In the genomic region with DNA sequence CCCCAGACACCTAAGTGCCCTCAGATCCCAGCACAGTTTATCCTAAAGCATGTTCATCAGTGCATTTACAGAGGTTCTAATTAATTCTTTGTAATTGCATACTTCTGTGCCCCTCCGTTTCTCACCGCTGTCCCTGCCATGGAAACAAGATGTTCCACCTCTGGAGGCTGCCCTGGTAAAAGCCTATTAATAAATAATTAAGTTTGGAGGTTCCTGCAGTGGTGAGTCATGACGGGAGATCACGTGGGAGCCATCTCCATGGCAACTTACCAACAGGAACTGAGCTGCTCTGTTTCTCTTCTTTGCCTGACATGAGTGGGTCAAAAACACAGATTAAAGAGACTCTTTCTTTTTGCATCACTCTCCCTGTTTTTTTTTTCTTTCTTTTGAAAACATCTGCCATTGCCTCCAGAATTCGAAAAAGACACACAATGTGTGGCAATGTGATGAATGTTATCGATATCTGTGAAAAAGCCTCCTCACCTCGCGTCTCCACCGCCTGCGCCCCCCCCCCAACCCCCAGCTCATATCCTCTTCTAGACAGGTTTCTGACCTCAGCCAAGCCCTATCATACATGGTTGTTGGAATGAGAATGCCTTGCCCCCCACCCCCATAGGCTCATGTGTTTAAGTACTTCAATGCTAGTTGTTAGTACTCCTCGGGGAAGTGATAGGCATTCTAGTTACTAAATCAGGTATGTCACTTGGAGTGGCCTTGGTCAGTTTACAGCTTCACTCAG, we compare ENCODE assay signal across 9 mouse cellular contexts.
DNase-seq lines count a peak whose midpoint lies in the region; ATAC-seq and TF ChIP-seq lines count a peak whose summit lies in the region.
"Had no signal": no experiment of that assay in that cellular context is flagged by ENCODE, and none has a peak within 500 bp of the region (broad histone marks: within the 10 kb centered on the region; RNA-seq: fewer than 3 reads in every experiment).

No protein-coding gene starts in this region.

- no peak overlapping the region for H3K4me2 ChIP-seq in lung, postnatal 0 days (replicated peaks; ENCODE audit: low read depth, low read length)
- peak overlapping the region; percentile 42 for H3K4me2 ChIP-seq in forebrain, embryonic 13.5 days
- H3K4me2 ChIP-seq: heart, embryonic 15.5 days had no signal

- TF ChIP-seq EP300 in lung, postnatal 0 days (IDR thresholded peaks at IDR 0.05): no peak

- DNase-seq in lung, postnatal 0 days (ENCODE audit: low spot score): peak; percentile 11
- no peak for DNase-seq in lung, postnatal 25 days (ENCODE audit: low spot score)
- DNase-seq in kidney, adult 8-10 months: peak; percentile 4 to 42
- peak; percentile 77 to 78 for DNase-seq in left cerebral cortex, postnatal 14 days (ENCODE audit: low spot score in 2 of 2)
- DNase-seq in right cerebral cortex, postnatal 14 days: peak; percentile 29
- DNase-seq in spleen, adult 18-20 months: no peak

- intact Hi-C loops in left cerebral cortex, postnatal 14 days (cut with DNase I): no loop called here

- H3K27me3 ChIP-seq in lung, postnatal 0 days (replicated peaks; ENCODE audit: insufficient read depth, low read length): no peaks in the 10 kb centered on the region
- no peaks in the 10 kb centered on the region for H3K27me3 ChIP-seq in forebrain, embryonic 13.5 days
- H3K27me3 ChIP-seq: heart, embryonic 15.5 days had no signal

- WGBS in lung, postnatal 0 days: 61% methylated on average over 11 of the region's 11 CpGs
- WGBS in forebrain, embryonic 13.5 days: 43% methylated on average over 11 of the region's 11 CpGs

- H3K9me3 ChIP-seq in lung, postnatal 0 days (ENCODE audit: low read length): no peaks in the 10 kb centered on the region
- H3K9me3 ChIP-seq in forebrain, embryonic 13.5 days (replicated peaks): no peaks in the 10 kb centered on the region
- H3K9me3 ChIP-seq: heart, embryonic 15.5 days had no signal

- no peak for TF ChIP-seq CTCF in lung, postnatal 0 days (IDR thresholded peaks at IDR 0.05)

- H3K4me3 ChIP-seq in lung, postnatal 0 days (ENCODE audit: low read depth, low read length): no peak overlapping the region
- H3K4me3 ChIP-seq in forebrain, embryonic 13.5 days: no peak overlapping the region
- H3K4me3 ChIP-seq: heart, embryonic 15.5 days had no signal

- H3K9ac ChIP-seq in lung, postnatal 0 days (replicated peaks; ENCODE audit: low read depth): no peak overlapping the region
- no peak overlapping the region for H3K9ac ChIP-seq in forebrain, embryonic 13.5 days
- H3K9ac ChIP-seq: heart, embryonic 15.5 days had no signal

- no peaks in the 10 kb centered on the region for H3K4me1 ChIP-seq in lung, postnatal 0 days (ENCODE audit: insufficient read depth, low read depth, low read length)
- H3K4me1 ChIP-seq in forebrain, embryonic 13.5 days: peaks cover 12% of the 10 kb centered on the region
- H3K4me1 ChIP-seq: heart, embryonic 15.5 days had no signal

- H3K36me3 ChIP-seq in lung, postnatal 0 days (ENCODE audit: insufficient read depth, low read length): no peaks in the 10 kb centered on the region
- H3K36me3 ChIP-seq in forebrain, embryonic 13.5 days (ENCODE audit: poor library complexity, severe bottlenecking): no peaks in the 10 kb centered on the region
- H3K36me3 ChIP-seq: heart, embryonic 15.5 days had no signal

- no peak overlapping the region for H3K27ac ChIP-seq in lung, postnatal 0 days (ENCODE audit: low read length)
- H3K27ac ChIP-seq in forebrain, embryonic 13.5 days: no peak overlapping the region
- H3K27ac ChIP-seq: heart, embryonic 15.5 days had no signal

- no peak for ATAC-seq in lung, postnatal 0 days
- peak; percentile 89 for ATAC-seq in forebrain, embryonic 13.5 days
- ATAC-seq in erythroblast, adult 5-6 weeks (replicated peaks; ENCODE audit: low FRiP score, poor library complexity, severe bottlenecking): no peak

Comparison
In these comparisons a context has a peak if more than half of its experiments do, and no peak if none do; other contexts are left out.
1. DNase-seq: peak in lung, postnatal 0 days (single experiment), kidney, adult 8-10 months (2 of 2), left cerebral cortex, postnatal 14 days (2 of 2) and right cerebral cortex, postnatal 14 days (single experiment); none in lung, postnatal 25 days (single experiment) and spleen, adult 18-20 months (0 of 2).